8 mouse cellular contexts compared by ENCODE assay signal in the genomic region with DNA sequence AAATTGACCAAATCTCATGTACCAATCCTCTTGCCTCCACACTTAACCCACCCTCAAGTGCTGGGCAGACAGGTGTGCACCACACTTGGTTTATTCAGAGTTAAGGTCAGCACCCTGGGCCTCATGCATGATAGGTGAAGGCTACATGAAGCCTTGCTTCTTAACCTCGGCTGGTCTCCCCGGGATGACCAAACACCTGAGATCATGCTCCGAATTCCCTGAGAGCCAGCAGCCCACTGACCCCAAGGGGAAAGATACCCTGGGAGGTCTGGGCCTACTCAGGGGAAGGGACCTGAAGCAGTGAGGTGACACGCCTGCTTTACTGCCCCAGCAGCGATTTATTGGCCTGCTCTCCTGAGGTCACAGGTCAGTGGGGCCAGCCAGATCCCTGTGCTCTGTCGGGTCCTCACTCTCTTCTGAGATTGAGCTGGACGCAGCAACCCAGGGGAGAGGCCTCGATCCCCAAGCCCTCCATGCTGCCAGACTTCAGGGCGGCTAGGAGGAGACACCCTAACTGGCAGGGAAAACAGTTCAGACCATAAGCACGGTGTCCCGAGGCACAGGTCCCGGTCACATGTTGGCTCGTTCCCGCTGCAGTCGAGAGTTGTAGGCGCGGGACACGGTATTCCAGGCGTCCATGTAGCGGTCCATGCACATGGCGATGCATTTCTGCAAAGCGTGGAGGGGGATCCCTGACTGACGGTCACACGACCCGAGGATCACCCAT. TPM values are rescaled to one million over a fixed set of nuclear protein-coding genes. Genes with fewer than 3 reads are reported as not detected.
DNase-seq lines count a peak whose midpoint lies in the region; ATAC-seq and TF ChIP-seq lines count a peak whose summit lies in the region.

No protein-coding gene starts in this region.

- peaks cover 16% of the 10 kb centered on the region for H3K4me1 ChIP-seq in embryonic facial prominence, embryonic 13.5 days
- H3K4me1 ChIP-seq in hindbrain, postnatal 0 days (ENCODE audit: insufficient read depth, low read length), result 0 out of 2 replicates have a peak, but pooled peaks cover 3% of the 10 kb centered on the region
- peaks cover 19% of the 10 kb centered on the region for H3K4me1 ChIP-seq in neural tube, embryonic 12.5 days

- no peaks in the 10 kb centered on the region for H3K27me3 ChIP-seq in embryonic facial prominence, embryonic 13.5 days
- H3K27me3 ChIP-seq in hindbrain, postnatal 0 days (ENCODE audit: insufficient read depth, low read length), result no peaks in the 10 kb centered on the region
- peaks cover 7% of the 10 kb centered on the region; the same call in 1 of the 2 replicates for H3K27me3 ChIP-seq in neural tube, embryonic 12.5 days (replicated peaks)

- H3K9me3 ChIP-seq in embryonic facial prominence, embryonic 13.5 days, result no peaks in the 10 kb centered on the region
- H3K9me3 ChIP-seq in hindbrain, postnatal 0 days (ENCODE audit: low read length), result no peaks in the 10 kb centered on the region
- no peaks in the 10 kb centered on the region for H3K9me3 ChIP-seq in neural tube, embryonic 12.5 days

- ATAC-seq in embryonic facial prominence, embryonic 13.5 days (ENCODE audit: insufficient number of reproducible peaks, insufficient read depth, low FRiP score, low TSS enrichment, low read depth), result no peak
- ATAC-seq in hindbrain, postnatal 0 days, result no peak
- ATAC-seq in neural tube, embryonic 12.5 days (ENCODE audit: low FRiP score, low read depth), result peak; percentile 0; the same call in 1 of the 2 replicates
- ATAC-seq in frontal cortex, adult (ENCODE audit: low TSS enrichment), result no peak

- DNase-seq in layer of hippocampus, adult 2 months (ENCODE audit: low spot score in 2 of 2), result no peak
- DNase-seq in layer of hippocampus, postnatal 36 days, result no peak
- peak; percentile 18 for DNase-seq in hindbrain, postnatal 0 days (ENCODE audit: low spot score)
- DNase-seq in spleen, adult 18-20 months, result no peak
- no peak for DNase-seq in layer of hippocampus, adult 8-10 months (ENCODE audit: low spot score in 2 of 2)

- TF ChIP-seq CTCF in layer of hippocampus, adult 2 months (conservative IDR thresholded peaks at IDR 0.05), result no peak
- no peak for TF ChIP-seq CTCF in hindbrain, postnatal 0 days (IDR thresholded peaks at IDR 0.05; ENCODE audit: low read depth)

- peak overlapping the region; percentile 97 for H3K27ac ChIP-seq in layer of hippocampus, adult 2 months
- H3K27ac ChIP-seq in embryonic facial prominence, embryonic 13.5 days, result peak overlapping the region; percentile 82; the same call in 1 of the 2 replicates
- H3K27ac ChIP-seq in hindbrain, postnatal 0 days, result peak overlapping the region; percentile 91
- H3K27ac ChIP-seq in neural tube, embryonic 12.5 days, result no peak overlapping the region

- H3K36me3 ChIP-seq in embryonic facial prominence, embryonic 13.5 days, result peaks cover 51% of the 10 kb centered on the region
- peaks cover 23% of the 10 kb centered on the region; the same call in 1 of the 2 replicates for H3K36me3 ChIP-seq in hindbrain, postnatal 0 days (ENCODE audit: insufficient read depth, low read length)
- H3K36me3 ChIP-seq in neural tube, embryonic 12.5 days, result peaks cover 44% of the 10 kb centered on the region

- peak overlapping the region; percentile 98 for H3K4me2 ChIP-seq in embryonic facial prominence, embryonic 13.5 days
- peak overlapping the region; percentile 81 for H3K4me2 ChIP-seq in hindbrain, postnatal 0 days (ENCODE audit: low read depth, low read length)
- H3K4me2 ChIP-seq in neural tube, embryonic 12.5 days (replicated peaks), result peak overlapping the region; percentile 95

- WGBS in embryonic facial prominence, embryonic 13.5 days, result 11% methylated on average over 25 of the region's 25 CpGs
- WGBS in hindbrain, postnatal 0 days, result 17% methylated on average over 25 of the region's 25 CpGs
- whole genome bisulfite sequencing in neural tube, embryonic 12.5 days, result 14% methylated on average over 25 of the region's 25 CpGs

- peak overlapping the region; percentile 94 for H3K4me3 ChIP-seq in layer of hippocampus, adult 2 months
- H3K4me3 ChIP-seq in embryonic facial prominence, embryonic 13.5 days, result peak overlapping the region; percentile 86
- H3K4me3 ChIP-seq in hindbrain, postnatal 0 days (ENCODE audit: low read length), result peak overlapping the region; percentile 84
- peak overlapping the region; percentile 82 for H3K4me3 ChIP-seq in neural tube, embryonic 12.5 days

- peak overlapping the region; percentile 86 for H3K9ac ChIP-seq in embryonic facial prominence, embryonic 13.5 days
- peak overlapping the region; percentile 78 for H3K9ac ChIP-seq in hindbrain, postnatal 0 days (replicated peaks; ENCODE audit: low read length)
- H3K9ac ChIP-seq in neural tube, embryonic 12.5 days, result peak overlapping the region; percentile 76

RNA-seq across cellular contexts. Expression of gene Timm13, which starts 1.0 kb away (rescaled TPM):
- 100 to 1,000 TPM; 134 to 145 TPM for total RNA-seq in layer of hippocampus, adult 2 months (2021)
- 100 to 1,000 TPM; 142 to 144 TPM for total RNA-seq in layer of hippocampus, postnatal 36 days (2021)
- polyA plus RNA-seq in embryonic facial prominence, embryonic 13.5 days (2015; fragmentation: Nextera tagmentation; extraction: Ambion mirVana), result 317 and 358 TPM in 2 replicates
- total RNA-seq in hindbrain, postnatal 0 days (2014; rRNA removed), result 150 and 155 TPM in 2 replicates
- polyA plus RNA-seq in hindbrain, postnatal 0 days (2015; fragmentation: Nextera tagmentation; extraction: Ambion mirVana), result 366 and 369 TPM in 2 replicates
- polyA plus RNA-seq in neural tube, embryonic 12.5 days (2016; fragmentation: Nextera tagmentation; extraction: Ambion mirVana), result 282 and 323 TPM in 2 replicates
- 100 to 1,000 TPM; 112 to 139 (median 124) TPM for total RNA-seq in layer of hippocampus, adult 8-10 months (2022)

RNA-seq across cellular contexts. Expression of gene Lmnb2, which starts 18.3 kb away (rescaled TPM):
- 10 to 100 TPM; 20.8 to 21.9 TPM for total RNA-seq in layer of hippocampus, adult 2 months (2021)
- 10 to 100 TPM; 19.6 to 19.7 TPM for total RNA-seq in layer of hippocampus, postnatal 36 days (2021)
- polyA plus RNA-seq in embryonic facial prominence, embryonic 13.5 days (2015; fragmentation: Nextera tagmentation; extraction: Ambion mirVana), result 51.5 and 63.4 TPM in 2 replicates
- 42.3 and 43.2 TPM in 2 replicates for total RNA-seq in hindbrain, postnatal 0 days (2014; rRNA removed)
- polyA plus RNA-seq in hindbrain, postnatal 0 days (2015; fragmentation: Nextera tagmentation; extraction: Ambion mirVana), result 24.8 and 25.6 TPM in 2 replicates
- polyA plus RNA-seq in neural tube, embryonic 12.5 days (2016; fragmentation: Nextera tagmentation; extraction: Ambion mirVana), result 57.1 and 61.3 TPM in 2 replicates
- 10 to 100 TPM; 17.2 to 22.9 (median 19.9) TPM for total RNA-seq in layer of hippocampus, adult 8-10 months (2022)

RNA-seq across cellular contexts. Expression of gene Tmprss9, which starts 28.1 kb away (rescaled TPM):
- total RNA-seq in layer of hippocampus, adult 2 months (2021), result under 1 TPM; 0.46 to 0.56 TPM
- under 1 TPM; 0.15 to 0.40 TPM for total RNA-seq in layer of hippocampus, postnatal 36 days (2021)
- not detected in 2 replicates for polyA plus RNA-seq in embryonic facial prominence, embryonic 13.5 days (2015; fragmentation: Nextera tagmentation; extraction: Ambion mirVana)
- total RNA-seq in hindbrain, postnatal 0 days (2014; rRNA removed), result 0.04 and 0.10 TPM in 2 replicates
- polyA plus RNA-seq in hindbrain, postnatal 0 days (2015; fragmentation: Nextera tagmentation; extraction: Ambion mirVana), result 0.14 and 0.26 TPM in 2 replicates
- polyA plus RNA-seq in neural tube, embryonic 12.5 days (2016; fragmentation: Nextera tagmentation; extraction: Ambion mirVana), result 0.06 and 0.10 TPM in 2 replicates
- total RNA-seq in layer of hippocampus, adult 8-10 months (2022), result under 1 TPM; 0.35 to 0.66 (median 0.46) TPM

RNA-seq across cellular contexts. Expression of gene Gadd45b, which starts 30.1 kb away (rescaled TPM):
- 10 to 100 TPM; 17.0 to 17.5 TPM for total RNA-seq in layer of hippocampus, adult 2 months (2021)
- total RNA-seq in layer of hippocampus, postnatal 36 days (2021), result 10 to 100 TPM; 17.7 to 19.1 TPM
- 29.0 and 29.9 TPM in 2 replicates for polyA plus RNA-seq in embryonic facial prominence, embryonic 13.5 days (2015; fragmentation: Nextera tagmentation; extraction: Ambion mirVana)
- total RNA-seq in hindbrain, postnatal 0 days (2014; rRNA removed), result 4.4 and 8.2 TPM in 2 replicates
- polyA plus RNA-seq in hindbrain, postnatal 0 days (2015; fragmentation: Nextera tagmentation; extraction: Ambion mirVana), result 7.5 and 8.6 TPM in 2 replicates
- polyA plus RNA-seq in neural tube, embryonic 12.5 days (2016; fragmentation: Nextera tagmentation; extraction: Ambion mirVana), result 7.9 and 8.0 TPM in 2 replicates
- 10 to 100 TPM; 17.4 to 22.9 (median 20.2) TPM for total RNA-seq in layer of hippocampus, adult 8-10 months (2022)

RNA-seq across cellular contexts. Expression of gene Sppl2b, which starts 44.7 kb away (rescaled TPM):
- 10 to 100 TPM; 61.2 to 63.2 TPM for total RNA-seq in layer of hippocampus, adult 2 months (2021)
- 10 to 100 TPM; 56.0 to 67.0 TPM for total RNA-seq in layer of hippocampus, postnatal 36 days (2021)
- polyA plus RNA-seq in embryonic facial prominence, embryonic 13.5 days (2015; fragmentation: Nextera tagmentation; extraction: Ambion mirVana), result 49.3 and 54.5 TPM in 2 replicates
- 161 and 174 TPM in 2 replicates for total RNA-seq in hindbrain, postnatal 0 days (2014; rRNA removed)
- 76.0 and 76.2 TPM in 2 replicates for polyA plus RNA-seq in hindbrain, postnatal 0 days (2015; fragmentation: Nextera tagmentation; extraction: Ambion mirVana)
- 51.2 and 51.3 TPM in 2 replicates for polyA plus RNA-seq in neural tube, embryonic 12.5 days (2016; fragmentation: Nextera tagmentation; extraction: Ambion mirVana)
- total RNA-seq in layer of hippocampus, adult 8-10 months (2022), result 10 to 100 TPM; 53.9 to 68.2 (median 59.3) TPM
